Mouse (Mus musculus) neutrophil, adult 83 days (primary cell): Measurements from ENCODE around the gene Vps54. TPM values are rescaled to one million over a fixed set of nuclear protein-coding genes. Genes with fewer than 3 reads are reported as not detected.

ENCODE experiments used
- total RNA-seq, 2 experiments: library from RNA; stranded (reverse); gene quantifications; one replicate each; pipeline ENCODE4 v1.2.4; 2023

Vps54 gene
- 10 to 100 TPM; 69.8 to 79.8 TPM for total RNA-seq

GRCm38 (mm10) chr11:21239021-21239661 lies at the start of gene Vps54:
Gene Vps54, plus strand, starts transcription at chr11:21239281.

Other genes starting within 250 kb of the Vps54 start
- gene Peli1, start 148.0 kb upstream of the Vps54 start, total RNA-seq, result 10 to 100 TPM; 36.8 to 47.4 TPM
- 10 to 100 TPM; 88.4 to 89.0 TPM for gene Ugp2, start 131.9 kb downstream of the Vps54 start, total RNA-seq